Mouse (Mus musculus) bone marrow, adult 2 months (tissue): ENCODE results near the gene Dirc2.

Experiments
- CTCF ChIP-seq: fragments of 200-500 bp; IDR thresholded peaks from 2 replicates; pipeline ENCODE4 v1.5.1; 2011; ENCODE audit warnings: low read length, control low read depth; ENCODE audit not compliant: control insufficient read depth, insufficient read depth
- POLR2A ChIP-seq: fragments of 200-500 bp; IDR thresholded peaks from 2 replicates; pipeline ENCODE4 v1.6.1; 2011; ENCODE audit warnings: low read depth, mild to moderate bottlenecking, control low read depth, low read length, borderline replicate concordance; ENCODE audit not compliant: control insufficient read depth

GRCm38 (mm10) chr16:35664847-35665246 is 104.3 kb downstream of the Dirc2 start:
- TF ChIP-seq CTCF = no peak
- TF ChIP-seq POLR2A = no peak
